ENCODE assay signal across 22 mouse cellular contexts in the genomic region with DNA sequence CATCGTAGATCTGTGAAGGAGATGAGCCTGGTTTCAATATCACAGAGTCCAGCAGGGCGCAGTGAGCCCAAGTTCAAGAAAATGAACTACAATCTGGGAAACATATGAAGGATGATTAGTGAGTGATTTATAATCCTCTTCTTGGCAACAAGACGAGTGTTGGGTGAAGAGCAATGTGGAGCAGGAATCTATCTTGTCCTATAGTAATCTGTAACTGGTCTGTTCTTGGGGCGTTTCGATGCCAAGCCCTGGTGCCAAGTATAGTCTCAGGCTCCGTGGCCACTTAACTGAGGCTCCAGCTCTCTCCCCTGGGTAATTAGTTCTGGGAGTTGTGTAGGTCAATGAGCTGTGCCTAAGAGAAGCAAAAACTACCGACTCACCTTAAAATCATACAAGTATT.
DNase-seq lines count a peak whose midpoint lies in the region; ATAC-seq and TF ChIP-seq lines count a peak whose summit lies in the region.
"Had no signal": no experiment of that assay in that cellular context is flagged by ENCODE, and none has a peak within 500 bp of the region (broad histone marks: within the 10 kb centered on the region; RNA-seq: fewer than 3 reads in every experiment).

No protein-coding gene starts in this region.

- TF ChIP-seq EP300 in lung, postnatal 0 days (IDR thresholded peaks at IDR 0.05): no peak

- H3K4me1 ChIP-seq in lung, embryonic 14.5 days (ENCODE audit: insufficient read depth): no peaks in the 10 kb centered on the region
- H3K4me1 ChIP-seq in lung, postnatal 0 days (ENCODE audit: insufficient read depth, low read depth, low read length): 0 out of 2 replicates have a peak, but pooled peaks cover 3% of the 10 kb centered on the region
- H3K4me1 ChIP-seq in embryonic fibroblast, embryonic 13.5 days (ENCODE audit: control insufficient read depth, insufficient read depth, low read length): peaks cover 16% of the 10 kb centered on the region

- peak; percentile 56; the same call in 1 of the 2 replicates for ATAC-seq in lung, embryonic 14.5 days (ENCODE audit: insufficient read depth)
- no peak for ATAC-seq in lung, postnatal 0 days
- no peak for ATAC-seq in CD4-positive, CD25-positive, alpha-beta regulatory T cell, adult 4 months
- ATAC-seq: activated CD4-positive, CD25-positive, alpha-beta regulatory T cell, adult 4 months; Patski had no signal

- WGBS in lung, embryonic 14.5 days: 62% methylated on average over 7 of the region's 7 CpGs
- WGBS in lung, postnatal 0 days: 60% methylated on average over 7 of the region's 7 CpGs

- H3K4me3 ChIP-seq in lung, embryonic 14.5 days (ENCODE audit: low read depth, low read length): no peak overlapping the region
- H3K4me3 ChIP-seq in lung, postnatal 0 days (ENCODE audit: low read depth, low read length): no peak overlapping the region
- no peak overlapping the region for H3K4me3 ChIP-seq in embryonic fibroblast, embryonic 13.5 days (ENCODE audit: insufficient read depth, low read length)

- no peak overlapping the region for H3K4me2 ChIP-seq in lung, embryonic 14.5 days
- no peak overlapping the region for H3K4me2 ChIP-seq in lung, postnatal 0 days (replicated peaks; ENCODE audit: low read depth, low read length)

- H3K9me3 ChIP-seq in lung, embryonic 14.5 days (ENCODE audit: low read depth, low read length): no peaks in the 10 kb centered on the region
- H3K9me3 ChIP-seq in lung, postnatal 0 days (ENCODE audit: low read length): no peaks in the 10 kb centered on the region
- H3K9me3 ChIP-seq: G1E had no signal

- H3K27me3 ChIP-seq in lung, embryonic 14.5 days (ENCODE audit: insufficient read depth, low read length): no peaks in the 10 kb centered on the region
- H3K27me3 ChIP-seq in lung, postnatal 0 days (replicated peaks; ENCODE audit: insufficient read depth, low read length): no peaks in the 10 kb centered on the region
- H3K27me3 ChIP-seq: CH12.LX, Patski had no signal

- no peaks in the 10 kb centered on the region for H3K36me3 ChIP-seq in lung, embryonic 14.5 days (ENCODE audit: insufficient read depth)
- no peaks in the 10 kb centered on the region for H3K36me3 ChIP-seq in lung, postnatal 0 days (ENCODE audit: insufficient read depth, low read length)
- H3K36me3 ChIP-seq: G1E had no signal

- no peak overlapping the region for H3K27ac ChIP-seq in lung, embryonic 14.5 days (ENCODE audit: low read depth)
- no peak overlapping the region for H3K27ac ChIP-seq in lung, postnatal 0 days (ENCODE audit: low read length)
- H3K27ac ChIP-seq in embryonic fibroblast, embryonic 13.5 days (ENCODE audit: insufficient read depth, low read length): peak overlapping the region; percentile 55

- H3K9ac ChIP-seq in lung, embryonic 14.5 days: no peak overlapping the region
- H3K9ac ChIP-seq in lung, postnatal 0 days (replicated peaks; ENCODE audit: low read depth): no peak overlapping the region

- DNase-seq in lung, embryonic 14.5 days: peak; percentile 35
- DNase-seq in lung, postnatal 0 days (ENCODE audit: low spot score): no peak
- DNase-seq in adipocyte (ENCODE audit: low spot score): peak; percentile 70
- DNase-seq in layer of hippocampus, postnatal 10 days (ENCODE audit: low spot score in 2 of 2): no peak
- DNase-seq: adrenal gland, adult 2 months; adrenal gland, adult 8-10 months; adrenal gland, postnatal 10 days; adrenal gland, postnatal 14 days; adrenal gland, postnatal 25 days; adrenal gland, postnatal 36 days; B cell, adult 2 months; cerebellum, adult 11 months; cerebellum, adult 11-12 months; cerebellum, adult 18-20 months; cerebellum, adult 2 months; cerebellum, adult 8-10 months had no signal

- no peak for TF ChIP-seq POLR2A in embryonic fibroblast, embryonic 13.5 days (IDR thresholded peaks at IDR 0.05; ENCODE audit: low read depth, low read length)

- TF ChIP-seq CTCF in lung, embryonic 14.5 days (IDR thresholded peaks at IDR 0.05; ENCODE audit: low read depth): 0 out of 2 replicates have a peak, but pooled peaks have one; percentile 16
- TF ChIP-seq CTCF in lung, postnatal 0 days (IDR thresholded peaks at IDR 0.05): no peak
- TF ChIP-seq CTCF in embryonic fibroblast, embryonic 13.5 days (IDR thresholded peaks at IDR 0.05; ENCODE audit: borderline replicate concordance, insufficient read depth, low read length): no peak

Comparison
In these comparisons a context has a peak if more than half of its experiments do, and no peak if none do; other contexts are left out.
1. DNase-seq: peak in lung, embryonic 14.5 days (single experiment) and adipocyte (single experiment); none in lung, postnatal 0 days (single experiment) and layer of hippocampus, postnatal 10 days (0 of 2).